Mouse (Mus musculus): Measurements from ENCODE around the gene Nkpd1.

DNA sequence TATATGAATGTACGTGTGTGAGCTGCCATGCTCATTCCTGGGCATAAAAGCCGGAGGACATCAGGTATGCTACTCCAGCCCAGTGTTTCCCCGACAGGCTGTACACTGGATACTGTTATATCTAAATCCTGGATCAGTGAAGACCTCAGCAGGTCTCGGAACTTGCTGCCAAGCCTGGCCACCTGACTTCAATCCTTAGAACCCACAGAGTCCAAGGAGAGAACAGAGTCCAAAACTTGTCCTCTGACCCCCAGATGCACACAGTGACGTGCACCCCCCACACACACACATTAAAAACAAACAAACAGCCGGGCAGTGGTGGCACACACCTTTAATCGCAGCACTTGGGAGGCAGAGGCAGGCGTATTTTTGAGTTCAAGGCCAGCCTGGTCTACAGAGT is 49.8 kb downstream of the Nkpd1 start:
- TF ChIP-seq CTCF (IDR thresholded peaks at IDR 0.05; ENCODE audit: low read depth, low read length) (no peak), POLR2AphosphoS5 (IDR thresholded peaks at IDR 0.05; ENCODE audit: insufficient replicate concordance, low read depth, low read length) (no peak)
